Mouse (Mus musculus): ENCODE measurements around the gene 4931428L18Rik. TPM values are rescaled to one million over a fixed set of nuclear protein-coding genes. Genes with fewer than 3 reads are reported as not detected.
A peak's percentile ranks its signal among the peaks of the same experiment; 100 is the strongest.

Gene 4931428L18Rik
- total RNA-seq, 1 experiment from 2014 or later = not detected

- ATAC-seq (replicated peaks; ENCODE audit: low read depth, poor library complexity, severe bottlenecking) = peak; percentile 99
Observed at GRCm38 (mm10) chr1:31153793-31154349, 68.6 kb downstream of the 4931428L18Rik start.

DNA sequence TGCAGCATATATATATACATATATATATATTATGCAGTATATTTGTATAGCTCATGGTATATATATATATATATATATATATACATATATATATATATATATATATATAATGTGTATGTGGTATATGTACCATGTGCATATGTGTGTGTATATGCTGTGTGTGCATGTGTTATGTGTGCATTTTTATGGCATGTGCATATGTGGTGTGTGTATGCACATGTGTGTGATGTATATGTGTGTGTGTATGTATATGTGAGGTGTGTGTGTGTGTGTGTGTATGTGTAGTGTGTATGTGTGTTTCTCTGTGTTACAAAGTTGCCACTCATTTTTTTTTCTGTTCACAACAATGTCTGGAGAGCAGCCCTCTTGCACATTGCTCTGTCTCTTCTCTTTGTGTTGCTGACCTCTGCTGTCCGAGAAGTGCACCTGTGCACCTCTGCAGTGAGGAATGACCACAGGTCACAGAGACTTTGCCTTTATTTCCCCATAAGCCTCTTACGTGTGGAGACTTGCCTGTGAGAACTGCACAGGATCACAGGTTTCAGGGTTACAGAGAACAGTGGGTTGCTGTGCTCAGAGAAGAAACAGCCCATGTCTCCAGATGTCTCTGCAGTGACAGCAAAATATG, 69.6 kb downstream of the 4931428L18Rik start:
- ATAC-seq (replicated peaks; ENCODE audit: low read depth, poor library complexity, severe bottlenecking) = no peak

DNA sequence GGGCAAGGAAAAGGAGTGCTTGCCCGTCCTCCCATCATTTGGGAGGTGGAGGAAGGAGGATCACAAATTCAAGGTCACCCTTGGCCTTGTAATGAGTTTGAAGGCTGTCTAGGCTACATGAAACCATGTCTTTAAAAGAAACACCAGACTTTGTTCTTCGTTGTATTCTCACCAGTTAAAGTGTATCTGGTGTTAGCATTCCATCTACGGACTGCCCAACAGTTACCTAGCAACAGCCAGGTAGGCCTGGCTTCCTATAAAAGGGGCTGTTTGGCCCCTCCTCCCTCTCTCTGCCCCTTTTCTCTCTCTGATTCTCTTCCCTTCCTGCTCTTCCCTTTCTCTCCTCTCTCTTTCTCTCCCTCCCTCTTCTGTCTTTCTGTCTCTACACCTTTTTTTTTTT, 71.9 kb downstream of the 4931428L18Rik start:
- no peak for ATAC-seq (replicated peaks; ENCODE audit: low read depth, poor library complexity, severe bottlenecking)

DNA sequence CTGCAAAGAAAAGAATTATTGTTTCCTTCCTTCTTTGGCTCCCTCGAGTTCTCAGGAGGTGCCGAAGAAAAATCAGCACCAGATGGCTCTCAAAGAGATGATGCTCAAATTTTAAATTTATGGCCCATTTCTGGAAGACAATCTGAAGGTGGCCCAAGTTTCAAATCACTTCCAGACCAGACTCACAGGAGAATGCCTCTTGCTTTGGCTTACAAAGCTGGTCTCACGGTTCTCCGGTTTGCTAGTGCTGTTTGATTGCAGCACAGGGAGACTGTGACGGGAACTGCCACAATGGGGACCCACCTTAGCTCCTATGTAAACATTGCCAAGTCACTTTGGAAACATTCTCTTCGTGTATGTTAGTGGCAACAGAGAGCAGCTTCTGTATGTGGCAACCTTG, 72.8 kb downstream of the 4931428L18Rik start:
- ATAC-seq (replicated peaks; ENCODE audit: low read depth, poor library complexity, severe bottlenecking) = no peak

- no peak for ATAC-seq (replicated peaks; ENCODE audit: low read depth, poor library complexity, severe bottlenecking)
Observed at GRCm38 (mm10) chr1:31143571-31143970, 78.9 kb downstream of the 4931428L18Rik start.

DNA sequence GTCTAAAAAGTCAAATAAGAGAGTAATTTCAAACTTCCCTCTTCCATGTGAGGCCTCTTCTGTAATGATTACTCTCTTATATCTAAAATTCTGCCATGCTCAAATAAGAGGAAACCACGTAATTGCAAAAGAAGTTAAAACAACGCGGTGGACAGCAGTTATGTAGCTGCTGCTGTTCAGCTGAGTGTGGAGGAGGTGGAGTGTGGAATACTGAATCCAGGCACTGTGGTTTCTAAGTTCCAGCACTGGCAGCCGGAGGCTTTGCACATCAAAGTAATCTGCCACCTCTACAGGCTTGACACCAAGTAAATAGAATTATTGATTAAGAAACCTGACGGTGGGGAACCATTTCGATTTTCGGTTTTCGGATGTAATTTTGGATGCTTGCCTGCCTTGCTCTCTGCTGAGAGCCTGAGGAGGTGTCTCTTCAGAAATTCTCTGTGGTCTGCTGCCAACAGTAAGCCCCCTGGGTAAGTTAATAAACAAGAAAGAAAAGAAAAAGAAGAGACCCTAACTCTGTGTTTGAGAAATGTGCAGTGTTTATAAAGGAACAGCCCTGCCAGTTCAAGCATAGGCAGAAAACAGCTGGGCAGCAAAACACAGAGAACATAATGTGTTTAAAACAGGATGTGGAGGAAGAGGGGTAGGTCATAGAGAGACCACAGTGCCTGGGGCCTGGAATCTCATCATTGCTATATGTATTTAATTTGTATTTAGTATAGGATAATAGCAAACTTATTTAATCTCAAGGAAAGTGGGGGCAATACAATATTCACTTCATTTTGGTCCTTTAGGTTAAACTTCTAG, 80.0 kb downstream of the 4931428L18Rik start:
- ATAC-seq (replicated peaks; ENCODE audit: low read depth, poor library complexity, severe bottlenecking) = peak; percentile 68

GRCm38 (mm10) chr1:31138387-31138786, 84.1 kb downstream of the 4931428L18Rik start:
- ATAC-seq (replicated peaks; ENCODE audit: low read depth, poor library complexity, severe bottlenecking) = no peak

DNA sequence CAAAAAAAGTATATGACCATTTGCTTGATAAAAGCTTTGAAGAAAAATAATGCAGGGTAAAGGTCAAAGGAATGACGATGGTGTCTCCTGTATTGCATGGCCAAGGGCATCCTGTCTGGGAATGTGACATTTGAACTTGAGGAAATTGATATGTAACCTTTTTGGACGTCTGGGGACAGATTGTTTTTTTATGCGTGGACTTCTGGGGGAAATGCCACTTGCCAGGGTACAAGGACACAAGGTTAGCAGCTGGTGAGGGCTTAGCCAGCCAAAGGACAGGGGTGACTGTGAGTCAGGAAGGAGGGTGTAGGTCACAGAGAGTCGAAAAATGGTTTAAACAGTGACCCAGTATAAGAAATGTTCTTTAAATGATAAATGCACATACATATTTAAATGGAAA, 109.0 kb downstream of the 4931428L18Rik start:
- ATAC-seq (replicated peaks; ENCODE audit: low read depth, poor library complexity, severe bottlenecking) = no peak

DNA sequence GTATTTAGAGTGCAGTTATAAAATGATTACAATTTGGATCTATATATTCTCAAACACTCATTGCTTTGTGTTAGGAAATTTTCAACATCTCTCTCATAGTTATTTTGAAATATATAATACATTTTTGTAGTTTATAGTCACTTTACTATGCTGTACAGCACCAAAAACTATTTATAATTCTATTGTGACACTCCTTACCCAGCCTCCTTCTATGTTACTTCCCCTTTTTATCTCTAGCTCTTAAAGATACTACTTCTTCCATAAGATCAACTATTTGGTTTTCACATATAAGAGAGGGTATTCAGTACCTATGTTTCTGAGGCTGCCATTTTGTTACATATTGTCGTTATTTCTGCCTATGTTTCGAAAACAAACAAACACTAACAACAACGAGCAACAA, 114.5 kb downstream of the 4931428L18Rik start:
- 0 out of 2 replicates have a peak, but pooled peaks have one; percentile 47 for ATAC-seq (replicated peaks; ENCODE audit: low read depth, poor library complexity, severe bottlenecking)

- no peak for ATAC-seq (replicated peaks; ENCODE audit: low read depth, poor library complexity, severe bottlenecking)
Observed at GRCm38 (mm10) chr1:31102863-31103657, 119.4 kb downstream of the 4931428L18Rik start.

GRCm38 (mm10) chr1:31102280-31102679, 120.2 kb downstream of the 4931428L18Rik start:
- no peak for ATAC-seq (replicated peaks; ENCODE audit: low read depth, poor library complexity, severe bottlenecking)

DNA sequence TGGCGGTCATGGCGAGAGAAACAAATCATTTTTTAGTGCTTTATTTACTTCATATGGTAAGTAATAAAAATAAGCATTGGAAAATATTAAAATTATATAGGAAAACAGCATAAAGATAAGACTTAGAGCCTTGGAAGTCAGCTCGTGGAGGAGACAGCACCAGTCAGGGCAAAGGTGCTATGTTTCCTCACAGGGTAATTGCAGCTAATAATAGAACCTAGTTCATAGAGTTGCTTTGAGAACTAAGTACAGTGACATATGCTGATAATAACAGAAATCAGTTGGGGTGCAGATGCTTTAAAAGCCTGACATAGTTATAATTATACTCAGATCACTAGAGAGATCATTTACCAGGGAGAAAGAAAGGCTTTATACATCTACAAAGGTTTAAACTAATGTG, 125.3 kb downstream of the 4931428L18Rik start:
- ATAC-seq (replicated peaks; ENCODE audit: low read depth, poor library complexity, severe bottlenecking) = no peak

- ATAC-seq (replicated peaks; ENCODE audit: low read depth, poor library complexity, severe bottlenecking) = no peak
Observed at GRCm38 (mm10) chr1:31096466-31096793, 126.1 kb downstream of the 4931428L18Rik start.

- no peak for ATAC-seq (replicated peaks; ENCODE audit: low read depth, poor library complexity, severe bottlenecking)
Observed at GRCm38 (mm10) chr1:31095706-31096465, 126.6 kb downstream of the 4931428L18Rik start.

GRCm38 (mm10) chr1:31094792-31095191, 127.7 kb downstream of the 4931428L18Rik start:
- ATAC-seq (replicated peaks; ENCODE audit: low read depth, poor library complexity, severe bottlenecking) = no peak

- no peak for ATAC-seq (replicated peaks; ENCODE audit: low read depth, poor library complexity, severe bottlenecking)
Observed at GRCm38 (mm10) chr1:31093939-31094338, 128.5 kb downstream of the 4931428L18Rik start.

- no peak for ATAC-seq (replicated peaks; ENCODE audit: low read depth, poor library complexity, severe bottlenecking)
Observed at GRCm38 (mm10) chr1:31088686-31089085, 133.8 kb downstream of the 4931428L18Rik start.

DNA sequence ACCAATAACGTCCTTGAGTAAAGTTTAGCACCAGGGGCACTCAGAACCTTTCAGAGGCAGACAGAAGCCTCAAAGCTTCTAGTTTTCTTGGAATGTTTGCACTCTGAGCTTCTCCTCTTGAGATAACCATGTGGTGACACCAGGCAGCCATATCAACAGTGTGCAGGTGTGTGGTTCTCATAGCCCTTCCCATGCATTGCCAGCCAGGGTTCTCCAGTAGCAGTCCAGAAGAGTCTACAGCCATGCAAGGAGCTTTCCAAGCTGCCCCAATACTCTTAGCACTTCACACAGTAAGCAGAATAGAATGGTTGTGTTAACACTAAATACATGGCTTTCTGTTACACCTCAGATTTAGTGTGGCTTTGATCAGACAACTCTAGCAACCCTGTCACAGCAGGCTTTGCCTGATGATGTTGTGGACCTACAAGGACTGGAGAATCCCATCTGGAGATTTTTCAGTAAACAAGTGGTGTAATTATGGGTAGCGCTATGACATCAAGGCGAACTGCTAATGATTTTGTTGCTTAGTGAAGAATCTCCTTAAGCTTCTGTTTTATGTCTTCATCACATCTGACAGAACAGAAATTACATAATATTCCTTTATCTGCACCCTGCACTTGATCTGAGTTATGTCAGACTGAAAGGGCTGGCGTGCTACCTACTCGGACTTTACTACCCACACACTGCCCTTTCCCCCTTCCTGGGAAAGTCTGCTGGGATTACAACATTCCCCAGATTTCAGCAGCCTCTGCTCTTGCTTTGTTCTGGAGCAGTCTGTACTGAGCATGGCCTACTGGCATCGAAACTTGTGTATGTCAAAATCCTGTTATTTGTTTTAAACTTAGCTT, 149.7 kb downstream of the 4931428L18Rik start:
- ATAC-seq (replicated peaks; ENCODE audit: low read depth, poor library complexity, severe bottlenecking) = no peak

DNA sequence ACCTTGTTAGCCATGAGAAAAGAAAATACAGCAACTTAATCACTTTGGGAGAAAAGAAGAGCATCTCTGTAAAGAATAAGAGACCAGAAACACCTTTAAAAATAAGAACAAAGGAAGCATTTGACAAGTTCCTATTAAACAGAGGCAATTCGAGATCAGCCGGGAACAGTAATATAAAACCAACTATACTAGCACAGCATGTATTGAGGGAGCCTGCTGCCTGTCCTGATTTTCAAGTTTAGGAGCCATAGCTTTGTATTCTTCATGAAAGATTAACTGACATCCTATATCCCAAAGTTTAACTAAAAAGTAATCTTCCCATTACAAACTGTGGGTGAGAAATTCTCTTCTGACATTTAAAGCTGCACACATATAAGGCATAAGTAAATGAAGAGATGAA, 151.3 kb downstream of the 4931428L18Rik start:
- no peak for ATAC-seq (replicated peaks; ENCODE audit: low read depth, poor library complexity, severe bottlenecking)

Measured in common myeloid progenitor, adult 5-6 weeks (primary cell).